Mouse (Mus musculus) small intestine, adult 2 months (tissue): ENCODE measurements around the gene Hsd3b7.

ENCODE experiments used
- CTCF ChIP-seq: fragments of 200-500 bp; IDR thresholded peaks from 2 replicates; pipeline ENCODE4 v1.5.1; 2012; ENCODE audit warnings: low read depth, mild to moderate bottlenecking, control low read depth, inconsistent platforms, low read length, moderate library complexity, mixed read lengths; ENCODE audit not compliant: insufficient replicate concordance, insufficient read length; ENCODE audit errors: extremely low read depth
- POLR2A ChIP-seq: fragments of 200-500 bp; IDR thresholded peaks from 2 replicates; pipeline ENCODE4 v1.6.1; 2012; ENCODE audit warnings: low read depth, mild to moderate bottlenecking, control low read depth, inconsistent platforms, low read length, moderate library complexity

DNA sequence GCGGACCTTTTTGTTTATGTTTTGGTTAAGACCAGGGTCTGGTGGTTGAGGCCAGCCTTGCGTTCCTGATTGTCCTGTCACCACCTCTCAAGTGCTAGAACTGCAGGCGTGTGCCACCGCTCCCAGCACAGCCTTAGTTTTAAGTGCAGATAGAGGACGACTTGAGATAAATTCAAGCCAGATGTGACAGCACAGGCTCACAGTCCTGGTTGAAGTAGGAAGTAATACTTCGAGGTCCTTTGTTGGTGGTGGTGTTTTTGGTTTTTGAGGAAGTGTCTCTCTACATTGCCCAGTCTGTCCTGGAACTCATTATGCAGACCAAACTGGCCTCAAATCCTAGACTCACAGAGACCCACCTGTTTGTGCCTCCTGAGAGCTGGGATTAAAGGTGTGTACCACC, 40.7 kb upstream of the Hsd3b7 start:
- TF ChIP-seq POLR2A (no peak), CTCF (no peak)
